Mouse (Mus musculus) heart, embryonic 10.5 days (tissue): ENCODE measurements at regions not wholly inside any gene's neighbourhood (a gene's known extent, or its start where the extent isn't known, plus 50 kb on each side); places are given as distances from the start of the nearest gene placed in this dataset.

Experiments used
- DNase-seq: peaks from one replicate; pipeline ENCODE4 v3.0.0-alpha.2; 2017; ENCODE audit warnings: low spot score
- H3K27ac ChIP-seq: fragments of 300-500 bp; sonication (generic); 2 replicates; pipeline ENCODE4 v1.5.1; 2016; ENCODE audit warnings: mild to moderate bottlenecking
- H3K27me3 ChIP-seq: fragments of 300-500 bp; sonication (generic); 2 replicates; pipeline ENCODE4 v1.6.1; 2016; ENCODE audit warnings: mild to moderate bottlenecking; ENCODE audit not compliant: poor library complexity, insufficient read depth, severe bottlenecking
- H3K36me3 ChIP-seq: fragments of 300-500 bp; sonication (generic); 2 replicates; pipeline ENCODE4 v1.6.1; 2016; ENCODE audit warnings: mild to moderate bottlenecking, moderate library complexity
- H3K4me1 ChIP-seq: fragments of 300-500 bp; sonication (generic); 2 replicates; pipeline ENCODE4 v1.6.1; 2016; ENCODE audit warnings: mild to moderate bottlenecking
- H3K4me3 ChIP-seq: fragments of 300-500 bp; sonication (generic); 2 replicates; pipeline ENCODE4 v1.5.1; 2016; ENCODE audit warnings: mild to moderate bottlenecking, moderate library complexity
- H3K9me3 ChIP-seq: fragments of 300-500 bp; sonication (generic); 2 replicates; pipeline ENCODE4 v1.6.1; 2016; ENCODE audit warnings: mild to moderate bottlenecking, moderate library complexity
- WGBS: fragments of 180-500 bp; shearing (Covaris S2); methylation state at CpG from one replicate; pipeline ENCODE4 v1.1.7; 2016; 5-methylcytosine and 5-hydroxymethylcytosine counted together

DNA sequence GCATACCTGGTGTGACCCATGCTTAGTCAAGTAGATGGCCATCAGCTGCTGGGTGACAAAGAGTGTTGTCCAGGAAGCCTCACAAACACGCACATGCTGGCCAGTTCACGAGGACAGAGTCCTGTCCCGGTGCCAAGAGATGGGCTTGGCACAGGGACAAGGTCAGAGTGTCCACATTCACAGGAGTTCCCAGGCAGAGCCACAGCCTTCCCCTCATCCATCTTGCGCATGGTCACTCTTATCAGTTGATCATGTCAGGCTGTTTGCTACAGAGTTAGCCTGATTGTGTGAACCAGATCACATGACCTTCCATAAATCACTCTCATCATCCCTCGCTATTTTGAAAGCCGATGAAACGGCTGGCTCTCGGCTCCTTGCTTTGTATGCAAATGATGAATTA is 103.6 kb downstream of the Gm11011 start:
- Histone ChIP-seq H3K27ac (no peak overlapping the region), H3K36me3 (no peaks in the 10 kb centered on the region), H3K4me3 (no peak overlapping the region), H3K9me3 (no peaks in the 10 kb centered on the region), H3K4me1 (peaks cover 11% of the 10 kb centered on the region), H3K27me3 (no peaks in the 10 kb centered on the region)
- 65% methylated on average over 8 of the region's 8 CpGs for WGBS
- no peak for DNase-seq

DNA sequence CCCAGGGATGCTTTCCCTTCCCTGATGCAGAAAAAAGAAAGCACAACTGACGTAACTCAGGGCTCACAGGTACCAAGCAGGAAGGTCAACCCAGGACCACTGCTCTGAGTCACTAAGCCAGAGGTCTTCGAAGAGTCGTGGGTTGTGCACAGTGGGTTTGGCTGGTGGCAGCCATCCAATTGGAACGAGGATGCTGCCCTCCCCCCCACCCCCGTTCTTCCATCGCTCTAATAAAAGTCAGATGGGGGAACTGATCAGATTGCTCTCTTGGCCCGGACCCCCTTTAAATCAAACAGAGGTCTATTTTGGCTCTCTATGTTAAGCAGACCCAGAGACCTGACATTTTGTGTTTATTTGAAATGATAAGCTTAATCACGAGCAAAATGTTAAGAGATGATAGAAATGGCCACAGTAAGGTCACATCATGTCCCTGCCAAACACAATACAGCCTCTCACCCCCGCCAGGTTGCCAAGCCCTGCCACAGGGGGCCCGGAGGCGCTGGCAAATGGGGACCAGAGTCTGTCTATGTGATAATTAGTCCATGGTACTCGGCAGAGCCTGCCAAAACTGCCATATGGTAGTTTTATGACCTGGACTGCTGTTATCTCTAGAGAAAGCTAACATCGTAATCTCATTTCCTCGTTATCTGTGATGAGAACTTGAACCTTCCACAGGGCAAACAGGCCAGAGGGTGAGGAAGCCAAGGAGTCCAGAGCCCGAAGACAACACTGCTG is 105.6 kb downstream of the Gm11011 start:
- DNase-seq = no peak
- 43% methylated on average over 15 of the region's 15 CpGs for WGBS

DNA sequence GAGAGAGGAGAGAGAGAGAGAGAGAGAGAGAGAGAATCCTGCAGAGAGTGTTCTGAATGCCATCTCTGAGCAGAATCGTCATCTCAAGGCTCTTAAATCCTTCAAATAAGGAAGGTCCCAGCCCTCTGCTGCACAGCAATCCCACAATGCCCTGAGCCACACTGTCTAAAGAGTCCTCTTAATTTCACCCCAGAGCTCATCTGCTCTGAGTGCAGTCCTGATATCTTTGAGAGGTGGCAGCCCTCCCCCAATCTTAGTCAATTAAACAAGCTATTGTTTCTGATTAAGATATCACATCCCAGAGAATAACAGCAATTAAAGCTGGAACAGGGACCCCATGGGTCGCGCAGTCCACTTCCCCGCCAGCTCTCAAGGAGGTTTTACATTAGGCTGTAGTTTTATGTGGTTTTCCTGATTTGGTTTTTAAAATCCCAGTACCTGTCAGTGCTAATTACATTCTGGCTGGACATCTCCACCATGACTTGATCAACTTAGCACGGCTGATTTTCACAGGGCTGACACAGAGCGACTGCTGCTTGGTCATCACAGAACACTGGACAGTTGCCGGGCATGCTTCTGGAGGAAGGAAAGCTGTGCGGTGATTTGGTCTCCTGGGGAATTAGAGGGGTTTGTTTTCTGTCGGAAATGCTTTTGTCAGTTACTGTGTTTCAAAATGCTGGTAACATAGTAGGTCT is 113.0 kb downstream of the Gm11011 start:
- peak; percentile 4 for DNase-seq
- no peak overlapping the region for H3K27ac ChIP-seq
- H3K36me3 ChIP-seq = no peaks in the 10 kb centered on the region
- no peaks in the 10 kb centered on the region for H3K4me1 ChIP-seq
- no peaks in the 10 kb centered on the region for H3K9me3 ChIP-seq
- no peak overlapping the region for H3K4me3 ChIP-seq
- no peaks in the 10 kb centered on the region for H3K27me3 ChIP-seq
- WGBS = 63% methylated on average over 9 of the region's 9 CpGs

More for the DNA sequence above, 105.6 kb downstream of the Gm11011 start:
- no peaks in the 10 kb centered on the region for H3K36me3 ChIP-seq
- H3K27ac ChIP-seq = no peak overlapping the region
- peaks cover 11% of the 10 kb centered on the region for H3K4me1 ChIP-seq
- H3K9me3 ChIP-seq = no peaks in the 10 kb centered on the region
- H3K27me3 ChIP-seq = no peaks in the 10 kb centered on the region
- H3K4me3 ChIP-seq = no peak overlapping the region

DNA sequence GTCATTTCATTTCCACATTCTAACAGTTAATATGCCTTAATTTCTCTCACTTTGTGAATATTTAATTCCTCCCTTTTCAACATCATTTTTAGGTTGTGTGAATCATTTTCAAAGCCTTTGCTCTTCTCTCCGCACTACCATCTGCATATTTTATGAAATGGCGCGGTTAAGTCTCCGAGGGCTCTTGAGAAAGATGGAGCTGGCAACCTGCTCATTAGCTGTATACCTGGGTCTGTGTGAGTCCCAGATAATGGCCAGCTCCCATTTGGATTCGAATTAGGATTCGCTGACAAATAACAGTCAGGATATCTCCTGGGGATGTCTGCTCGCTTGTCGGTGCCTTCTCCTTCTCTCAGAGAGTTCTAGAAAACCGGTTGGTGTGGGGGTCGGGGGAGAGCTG is 118.0 kb downstream of the Gm11011 start:
- 83% methylated on average over 10 of the region's 10 CpGs for WGBS
- Histone ChIP-seq H3K4me1 (no peaks in the 10 kb centered on the region), H3K36me3 (no peaks in the 10 kb centered on the region), H3K9me3 (no peaks in the 10 kb centered on the region), H3K27ac (no peak overlapping the region), H3K4me3 (no peak overlapping the region), H3K27me3 (no peaks in the 10 kb centered on the region)
- no peak for DNase-seq

DNA sequence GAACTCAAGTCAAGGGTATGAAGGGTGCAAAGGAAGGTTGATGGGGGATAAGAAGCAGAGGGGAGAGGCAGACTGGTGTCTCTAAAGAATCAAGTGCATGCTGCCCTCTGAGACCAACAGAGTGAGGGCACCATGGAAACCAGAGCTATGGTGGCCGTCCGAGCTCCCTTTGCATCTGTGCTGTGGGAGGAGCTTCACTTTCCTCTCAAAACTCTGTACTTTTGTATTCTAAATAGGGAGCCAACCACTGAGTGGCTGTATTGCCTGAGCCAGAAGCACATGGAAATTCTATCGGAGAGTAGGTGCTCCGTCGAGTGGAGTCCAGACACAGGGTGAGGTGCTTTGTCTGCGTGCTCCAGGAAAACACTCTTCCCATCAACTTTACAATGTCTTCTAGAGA is 119.9 kb downstream of the Gm11011 start:
- WGBS = 81% methylated on average over 6 of the region's 6 CpGs

DNA sequence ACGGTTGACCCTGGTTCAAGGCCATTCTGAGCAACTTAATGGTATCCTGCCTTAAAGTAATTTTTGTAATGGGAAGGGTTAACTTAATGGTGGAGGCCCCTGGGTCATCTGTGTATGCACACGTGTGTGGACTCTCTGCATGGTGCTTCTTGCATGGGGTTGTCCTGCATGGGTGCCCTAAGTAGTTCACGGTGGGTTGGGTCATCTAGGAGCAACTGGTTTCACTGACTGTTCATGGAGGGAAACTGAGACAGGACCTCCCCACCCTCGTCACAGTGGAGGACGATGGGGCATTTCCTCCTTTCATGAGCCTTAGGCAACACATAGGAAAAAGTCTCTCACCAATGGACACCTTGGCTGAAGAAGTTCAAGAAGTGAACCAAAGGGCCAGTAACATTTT is 123.4 kb downstream of the Gm11011 start:
- H3K9me3 ChIP-seq = no peaks in the 10 kb centered on the region
- DNase-seq = peak; percentile 56
- H3K36me3 ChIP-seq = no peaks in the 10 kb centered on the region
- no peaks in the 10 kb centered on the region for H3K27me3 ChIP-seq
- H3K27ac ChIP-seq = no peak overlapping the region
- H3K4me3 ChIP-seq = no peak overlapping the region
- H3K4me1 ChIP-seq = no peaks in the 10 kb centered on the region
- WGBS = 85% methylated on average over 5 of the region's 5 CpGs

More for the DNA sequence above, 119.9 kb downstream of the Gm11011 start:
- Histone ChIP-seq H3K27me3 (no peaks in the 10 kb centered on the region), H3K4me1 (no peaks in the 10 kb centered on the region), H3K36me3 (no peaks in the 10 kb centered on the region), H3K27ac (no peak overlapping the region), H3K9me3 (no peaks in the 10 kb centered on the region), H3K4me3 (no peak overlapping the region)
- no peak for DNase-seq

DNA sequence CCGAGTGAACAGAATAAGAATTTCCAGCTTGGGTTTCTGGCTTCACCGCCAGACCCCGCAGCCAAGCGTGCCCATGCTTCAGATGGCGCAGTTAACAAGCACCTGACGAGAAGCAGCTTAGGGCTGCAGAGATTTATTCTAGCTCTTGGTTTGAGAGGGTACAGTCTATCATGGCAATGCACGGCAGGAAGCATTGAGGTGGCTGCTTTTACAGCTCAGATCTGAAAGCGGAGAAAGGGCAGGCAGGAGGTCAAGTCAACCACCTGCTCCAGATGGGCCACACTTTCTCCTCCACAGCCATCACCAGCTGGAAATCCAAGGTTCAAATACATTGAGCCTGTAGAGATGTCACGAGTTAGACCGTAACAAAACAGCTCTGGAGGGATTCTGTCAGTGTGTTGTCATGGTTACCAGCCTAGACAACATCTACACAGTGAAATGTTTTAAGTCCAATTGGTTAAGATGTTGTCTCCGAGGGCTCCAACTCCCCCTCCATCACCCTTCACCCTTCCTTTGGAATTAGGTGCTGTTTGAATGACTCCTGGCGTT is 126.0 kb downstream of the Gm11011 start:
- no peak overlapping the region for H3K4me3 ChIP-seq
- H3K36me3 ChIP-seq = no peaks in the 10 kb centered on the region
- no peaks in the 10 kb centered on the region for H3K4me1 ChIP-seq
- no peaks in the 10 kb centered on the region for H3K27me3 ChIP-seq
- H3K27ac ChIP-seq = no peak overlapping the region
- no peaks in the 10 kb centered on the region for H3K9me3 ChIP-seq
- 85% methylated on average over 12 of the region's 12 CpGs for WGBS
- DNase-seq = peak; percentile 55

DNA sequence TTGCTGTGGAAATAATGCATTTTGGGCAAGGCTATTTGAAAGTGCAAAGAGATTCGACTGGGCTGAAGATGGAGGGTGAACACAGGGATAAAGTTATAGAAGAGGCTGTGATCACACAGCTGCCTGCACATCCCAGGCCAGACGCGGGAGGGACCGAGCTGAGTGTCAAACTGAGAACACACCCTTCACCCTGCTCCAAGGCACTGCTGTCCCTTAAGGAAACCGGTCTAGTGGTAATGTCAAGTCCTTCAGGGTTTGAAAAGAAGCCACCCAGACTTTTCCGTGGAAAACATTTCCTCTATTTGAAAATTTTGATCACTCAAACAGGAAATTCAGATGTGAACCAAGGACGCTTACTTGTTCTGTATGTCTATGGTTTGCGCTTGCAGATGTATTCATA is 134.6 kb downstream of the Gm11011 start:
- H3K27ac ChIP-seq = no peak overlapping the region
- no peak for DNase-seq
- no peaks in the 10 kb centered on the region for H3K4me1 ChIP-seq
- no peaks in the 10 kb centered on the region for H3K27me3 ChIP-seq
- no peaks in the 10 kb centered on the region for H3K36me3 ChIP-seq
- WGBS = 83% methylated on average over 8 of the region's 8 CpGs
- no peak overlapping the region for H3K4me3 ChIP-seq
- no peaks in the 10 kb centered on the region for H3K9me3 ChIP-seq

DNA sequence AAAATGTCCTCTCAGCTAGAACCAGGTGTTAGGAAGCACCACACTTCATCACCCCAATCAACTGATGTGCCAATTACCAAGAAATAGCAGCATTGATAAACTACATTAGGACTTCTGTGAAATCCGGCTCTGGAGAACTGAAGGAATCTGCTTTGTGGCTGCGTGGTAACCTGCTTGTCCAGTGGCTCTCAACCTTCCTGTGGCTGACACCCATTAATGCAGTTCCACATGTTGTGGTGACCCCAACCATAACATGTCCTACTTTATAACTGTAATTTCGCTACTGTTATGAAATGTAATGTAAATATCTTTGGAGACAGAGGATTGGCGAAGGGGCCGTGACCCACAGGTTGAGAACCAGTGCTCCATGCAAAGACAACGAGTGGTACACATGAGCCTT is 136.7 kb downstream of the Gm11011 start:
- Histone ChIP-seq H3K9me3 (no peaks in the 10 kb centered on the region), H3K27me3 (no peaks in the 10 kb centered on the region), H3K4me3 (no peak overlapping the region), H3K36me3 (no peaks in the 10 kb centered on the region), H3K27ac (no peak overlapping the region), H3K4me1 (no peaks in the 10 kb centered on the region)
- DNase-seq = no peak
- 85% methylated on average over 6 of the region's 6 CpGs for WGBS

DNA sequence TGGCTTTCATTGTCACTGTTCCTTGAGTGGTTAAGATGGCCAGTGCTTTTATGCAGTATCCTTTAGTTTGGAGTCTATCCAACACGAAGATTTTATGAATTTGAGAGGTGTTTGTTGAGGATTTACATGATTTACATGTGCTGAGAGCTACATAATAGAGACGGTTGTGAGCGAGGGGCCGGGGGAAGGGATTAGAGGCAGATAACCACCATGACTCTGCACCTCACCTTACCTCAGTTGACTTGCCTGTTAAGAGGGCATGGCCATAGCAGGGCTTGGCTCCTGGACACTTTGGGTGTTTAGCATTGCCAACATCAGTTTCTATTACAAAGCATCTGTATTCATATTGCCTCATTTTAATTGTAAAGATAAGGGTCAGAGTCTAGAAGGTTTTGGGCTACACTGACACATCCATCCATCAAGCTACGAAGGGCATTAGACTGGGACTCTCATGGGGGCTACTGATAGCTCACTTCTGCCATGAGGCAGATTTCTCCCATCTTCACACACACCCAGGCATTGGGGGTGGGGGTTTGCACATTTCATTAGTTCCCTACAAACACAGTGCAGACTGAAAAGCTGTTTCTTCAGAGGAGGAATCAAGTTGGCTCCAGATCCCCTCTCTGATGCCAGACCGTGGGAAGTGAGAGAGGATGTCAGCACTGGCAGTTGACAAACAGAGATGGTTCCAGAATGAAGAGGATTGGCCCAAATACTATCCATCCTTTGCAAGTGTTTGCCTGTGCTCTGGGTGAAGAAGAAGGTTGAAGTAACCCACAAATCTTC is 139.9 kb downstream of the Gm11011 start:
- H3K9me3 ChIP-seq = no peaks in the 10 kb centered on the region
- no peaks in the 10 kb centered on the region for H3K4me1 ChIP-seq
- WGBS = 80% methylated on average over 6 of the region's 6 CpGs
- H3K27me3 ChIP-seq = no peaks in the 10 kb centered on the region
- H3K36me3 ChIP-seq = no peaks in the 10 kb centered on the region
- DNase-seq = no peak
- H3K27ac ChIP-seq = no peak overlapping the region
- H3K4me3 ChIP-seq = no peak overlapping the region

DNA sequence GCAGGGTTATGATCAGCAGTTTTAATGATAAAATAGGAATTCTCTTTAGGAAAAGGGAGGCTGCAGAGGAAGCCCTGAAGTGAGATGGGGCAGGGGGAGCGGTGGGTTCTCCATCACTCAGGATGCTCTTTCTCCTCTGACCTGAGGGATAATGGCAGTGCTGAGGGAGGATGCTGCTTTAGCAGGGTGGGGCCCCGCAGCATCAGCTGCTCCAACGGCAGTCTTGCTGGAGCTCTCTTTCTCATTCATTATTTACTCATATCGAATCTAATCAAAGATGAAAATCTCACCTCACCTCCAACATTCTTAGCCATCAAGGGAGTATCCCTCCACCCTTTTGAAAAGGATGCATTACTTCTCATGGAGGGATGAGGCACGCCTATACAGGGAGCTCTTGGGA is 141.7 kb downstream of the Gm11011 start:
- no peaks in the 10 kb centered on the region for H3K36me3 ChIP-seq
- H3K9me3 ChIP-seq = no peaks in the 10 kb centered on the region
- no peak for DNase-seq
- no peaks in the 10 kb centered on the region for H3K27me3 ChIP-seq
- H3K27ac ChIP-seq = no peak overlapping the region
- no peaks in the 10 kb centered on the region for H3K4me1 ChIP-seq
- 83% methylated on average over 5 of the region's 5 CpGs for WGBS
- no peak overlapping the region for H3K4me3 ChIP-seq

DNA sequence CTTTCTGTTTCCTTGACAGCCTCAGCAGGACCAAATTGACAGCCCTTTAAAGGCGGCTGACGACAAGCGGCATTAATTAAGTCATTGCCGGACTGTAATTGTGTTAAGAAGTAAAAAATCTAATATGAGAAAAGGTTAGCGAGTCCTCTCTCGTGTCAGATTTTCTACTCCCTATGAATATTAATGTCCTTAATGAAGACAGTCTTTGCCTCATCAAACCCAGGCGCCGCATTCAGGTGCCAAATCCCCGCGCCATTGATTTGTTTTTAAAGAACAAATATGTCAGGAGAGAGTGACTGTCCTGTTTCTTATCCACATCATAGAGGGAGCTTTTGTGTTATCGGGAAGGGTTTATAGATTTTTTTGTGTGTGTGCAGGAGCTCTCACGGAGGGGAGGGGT is 142.2 kb downstream of the Gm11011 start:
- WGBS = 88% methylated on average over 12 of the region's 12 CpGs
- H3K4me3 ChIP-seq = no peak overlapping the region

DNA sequence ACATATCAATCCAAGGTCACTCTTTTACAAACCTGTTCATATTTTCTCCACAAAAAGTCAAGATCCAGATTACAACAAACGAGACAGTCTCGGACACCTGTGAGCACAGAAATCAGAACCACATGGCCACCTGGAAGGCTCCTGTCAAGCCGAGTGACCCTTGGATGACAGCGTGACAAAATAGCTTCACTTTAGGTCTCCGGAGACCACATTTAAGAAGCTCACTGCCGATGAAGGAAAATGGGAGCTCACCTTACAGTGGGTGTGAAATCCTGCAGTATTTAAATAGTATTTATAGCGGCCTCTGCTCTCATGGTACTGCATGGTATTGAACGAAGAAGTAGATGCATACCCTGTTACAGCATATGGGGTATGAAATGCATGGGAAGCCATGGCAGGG is 144.3 kb downstream of the Gm11011 start:
- no peaks in the 10 kb centered on the region for H3K27me3 ChIP-seq
- WGBS = 82% methylated on average over 8 of the region's 8 CpGs
- no peak overlapping the region for H3K27ac ChIP-seq
- DNase-seq = no peak
- H3K4me1 ChIP-seq = no peaks in the 10 kb centered on the region
- H3K9me3 ChIP-seq = no peaks in the 10 kb centered on the region
- H3K4me3 ChIP-seq = no peak overlapping the region
- no peaks in the 10 kb centered on the region for H3K36me3 ChIP-seq

More for the DNA sequence above, 142.2 kb downstream of the Gm11011 start:
- H3K9me3 ChIP-seq = no peaks in the 10 kb centered on the region
- no peaks in the 10 kb centered on the region for H3K27me3 ChIP-seq
- no peaks in the 10 kb centered on the region for H3K4me1 ChIP-seq
- H3K36me3 ChIP-seq = no peaks in the 10 kb centered on the region
- no peak for DNase-seq
- H3K27ac ChIP-seq = no peak overlapping the region
